Mouse (Mus musculus) embryonic fibroblast, embryonic 13.5 days (primary cell): Measurements from ENCODE around the gene C1qtnf6.

Source experiments
- CTCF ChIP-seq: IDR thresholded peaks from 2 replicates; pipeline ENCODE4 v1.5.1; 2011; ENCODE audit warnings: mild to moderate bottlenecking, control low read depth, low read length, moderate library complexity, borderline replicate concordance; ENCODE audit not compliant: insufficient read depth
- POLR2A ChIP-seq: IDR thresholded peaks from 2 replicates; pipeline ENCODE4 v1.6.1; 2011; ENCODE audit warnings: low read depth, mild to moderate bottlenecking, control low read depth, low read length, moderate library complexity

DNA sequence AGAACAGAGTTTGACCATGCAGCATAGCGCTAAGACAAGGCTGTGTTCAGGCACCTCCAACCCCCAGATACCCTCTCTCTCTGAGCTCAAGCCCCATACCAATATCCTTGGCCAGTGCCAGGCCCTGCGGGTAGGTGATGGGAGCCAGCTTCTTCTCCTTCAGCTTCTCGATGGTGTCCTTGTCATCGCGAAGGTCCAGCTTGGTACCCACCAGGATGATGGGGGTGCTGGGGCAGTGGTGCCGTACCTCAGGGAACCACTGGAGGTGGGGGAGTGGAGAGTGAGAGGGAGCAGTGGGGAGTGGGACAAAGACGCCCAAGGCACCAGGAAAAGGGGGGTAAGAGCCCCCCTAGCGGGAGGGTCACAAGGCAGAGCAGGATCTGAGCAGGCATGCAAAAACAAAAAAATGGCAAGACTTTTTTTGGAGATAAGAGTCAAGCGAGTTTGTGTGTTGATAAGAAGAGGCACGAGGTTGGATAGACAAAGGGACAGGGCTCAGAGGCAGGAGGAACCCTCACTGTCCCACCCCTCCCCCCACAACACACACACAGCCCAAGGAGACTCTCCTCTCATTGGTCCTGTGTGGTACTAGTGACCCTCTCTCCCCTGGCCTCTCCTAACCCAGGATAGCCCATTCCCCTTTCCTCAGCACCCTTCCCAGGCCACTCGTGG lies 33.7 kb upstream of the C1qtnf6 start:
- TF ChIP-seq POLR2A: no peak
- TF ChIP-seq CTCF: no peak
